Mouse (Mus musculus): Measurements from ENCODE around the gene Gypa. TPM values are rescaled to one million over a fixed set of nuclear protein-coding genes. Genes with fewer than 3 reads are reported as not detected.

The Gypa gene
- 207 and 236 TPM in 2 replicates for polyA plus RNA-seq (2012; rRNA removed)

DNA sequence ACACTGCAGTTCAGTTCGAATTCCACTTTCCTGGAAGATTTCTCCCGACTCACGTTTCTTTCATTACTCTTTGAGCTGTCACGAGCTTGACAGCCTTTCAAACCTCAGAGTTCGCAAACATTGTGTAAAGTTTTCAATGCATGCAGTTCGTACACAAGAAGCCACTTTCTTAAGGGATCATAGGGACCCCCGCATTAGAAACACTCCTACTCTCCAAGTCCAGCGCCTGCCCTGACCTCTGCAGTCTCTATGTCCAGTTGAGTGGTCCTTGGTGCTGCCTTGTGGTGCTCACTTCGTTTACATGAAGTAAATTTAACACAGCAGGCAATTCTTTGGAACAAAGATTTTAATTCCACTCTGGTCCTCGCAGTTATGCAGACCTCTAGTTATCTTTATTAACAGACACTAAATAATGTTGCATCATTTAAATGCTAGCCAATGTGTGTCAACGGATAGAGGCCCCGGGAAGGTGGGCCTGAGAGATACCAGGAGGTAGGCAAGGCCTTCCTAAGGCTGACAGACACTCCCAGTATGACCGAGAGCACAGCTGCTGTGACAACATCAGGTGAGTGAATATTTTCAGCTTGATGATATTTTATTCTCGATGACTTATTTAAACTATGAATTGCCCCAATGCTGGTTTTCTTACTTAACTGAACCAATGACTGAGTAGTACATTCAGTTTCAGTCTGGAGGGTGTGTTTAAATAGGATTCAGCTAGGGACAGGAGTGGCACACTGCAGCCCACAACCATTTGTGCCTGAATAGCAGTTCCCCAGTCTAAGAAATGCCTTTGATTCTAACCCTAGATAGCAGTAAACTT, at the start of gene Gypa:
Gene Gypa, plus strand, starts transcription at position 259 of the 823 bp plus-strand sequence.

Other genes starting within 250 kb of the Gypa start
- 0.07 and 0.10 TPM in 2 replicates for gene Frem3, start 117.3 kb downstream of the Gypa start, polyA plus RNA-seq (2012; rRNA removed)
- 9.1 and 9.3 TPM in 2 replicates for gene Smarca5, start 245.7 kb downstream of the Gypa start, polyA plus RNA-seq (2012; rRNA removed)

Data from liver, embryonic 18 days (tissue).